Mouse (Mus musculus): Measurements from ENCODE around the gene Gm14190.

DNA sequence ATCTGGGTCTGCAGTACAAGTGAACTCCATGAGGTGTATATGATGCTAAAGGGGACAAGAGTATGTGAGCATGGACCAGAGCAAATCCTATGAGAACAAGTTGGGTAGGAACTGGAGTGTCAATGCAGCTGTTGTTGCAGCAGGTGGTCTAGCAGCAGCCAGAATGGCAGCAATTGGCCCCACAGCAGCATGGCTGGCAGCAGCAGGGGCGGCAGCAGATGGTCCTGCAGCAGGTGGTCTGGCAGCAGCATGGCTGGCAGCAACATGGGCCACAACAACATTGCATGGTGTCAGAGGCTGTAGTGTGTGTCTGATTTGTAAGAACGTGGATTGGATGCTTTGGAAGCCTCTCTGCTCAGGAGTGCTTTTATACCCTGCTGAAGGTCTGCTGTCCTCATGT is 33.5 kb upstream of the Gm14190 start:
- TF ChIP-seq CTCF (IDR thresholded peaks at IDR 0.05; ENCODE audit: low read depth) (no peak), EP300 (IDR thresholded peaks at IDR 0.05; ENCODE audit: low read depth) (no peak)
